Mouse (Mus musculus) midbrain, postnatal 0 days (tissue): ENCODE measurements at regions not wholly inside any gene's neighbourhood (a gene's known extent, or its start where the extent isn't known, plus 50 kb on each side); places are given as distances from the start of the nearest gene placed in this dataset.

Experiments
- ATAC-seq: fragments of 200-750 bp; cut with Nextera tagmentation; 2 replicates; pipeline ENCODE4 v1.8.0; 2017; ENCODE audit warnings: moderate number of reproducible peaks, mild to moderate bottlenecking, moderate TSS enrichment, moderate library complexity; ENCODE audit not compliant: low FRiP score
- DNase-seq: peaks from one replicate; pipeline ENCODE4 v3.0.0-alpha.2; 2015; ENCODE audit warnings: low spot score
- H3K27ac ChIP-seq: fragments of 300-500 bp; sonication (generic); 2 replicates; pipeline ENCODE4 v1.5.1; 2014; ENCODE audit warnings: low read depth, mild to moderate bottlenecking, low read length, mixed read lengths
- H3K27me3 ChIP-seq: fragments of 300-500 bp; sonication (generic); 2 replicates; pipeline ENCODE4 v1.6.1; 2014; ENCODE audit warnings: low read length, control low read depth, mixed read lengths; ENCODE audit not compliant: insufficient read depth
- H3K36me3 ChIP-seq: fragments of 300-500 bp; sonication (generic); 2 replicates; pipeline ENCODE4 v1.6.1; 2014; ENCODE audit warnings: low read length, control low read depth, mixed read lengths; ENCODE audit not compliant: insufficient read depth
- H3K4me1 ChIP-seq: fragments of 300-500 bp; sonication (generic); 2 replicates; pipeline ENCODE4 v1.6.1; 2014; ENCODE audit warnings: mild to moderate bottlenecking, control low read depth, antibody characterized with exemption, low read length, mixed read lengths; ENCODE audit not compliant: insufficient read depth
- H3K4me2 ChIP-seq: fragments of 300-500 bp; sonication (generic); 2 replicates; pipeline ENCODE4 v1.6.1; 2014; ENCODE audit warnings: low read depth, mild to moderate bottlenecking, low read length, mixed read lengths; ENCODE audit not compliant: poor library complexity, severe bottlenecking
- H3K4me3 ChIP-seq: fragments of 300-500 bp; sonication (generic); 2 replicates; pipeline ENCODE4 v1.5.1; 2014; ENCODE audit warnings: low read depth, mild to moderate bottlenecking, low read length, moderate library complexity
- H3K9ac ChIP-seq: fragments of 300-500 bp; sonication (generic); replicated peaks from 2 replicates; pipeline ENCODE4 v1.6.1; 2014; ENCODE audit warnings: mild to moderate bottlenecking, low read length, moderate library complexity, mixed read lengths; ENCODE audit not compliant: poor library complexity, severe bottlenecking
- H3K9me3 ChIP-seq: fragments of 300-500 bp; sonication (generic); 2 replicates; pipeline ENCODE4 v1.6.1; 2016; ENCODE audit warnings: low read length, control low read depth
- CTCF ChIP-seq: IDR thresholded peaks from 2 replicates; pipeline ENCODE4 v1.5.1; 2016; ENCODE audit warnings: antibody characterized with exemption, mild to moderate bottlenecking
- WGBS: fragments of 180-500 bp; shearing (Covaris S2); extraction: QIAGEN DNeasy Blood & Tissue Kit; methylation state at CpG from one replicate; pipeline ENCODE4 v1.1.7; 2014; 5-methylcytosine and 5-hydroxymethylcytosine counted together

GRCm38 (mm10) chr7:68478044-68478443 is 204.4 kb downstream of the Fam169b start:
- no peak overlapping the region for H3K27ac ChIP-seq
- H3K27me3 ChIP-seq: no peaks in the 10 kb centered on the region; the same call in 1 of the 2 replicates
- H3K4me3 ChIP-seq: no peak overlapping the region
- no peak overlapping the region for H3K4me2 ChIP-seq
- TF ChIP-seq CTCF: peak; percentile 77
- H3K36me3 ChIP-seq: no peaks in the 10 kb centered on the region
- WGBS: 60% methylated on average over 3 of the region's 3 CpGs
- no peak overlapping the region for H3K9ac ChIP-seq
- DNase-seq: peak; percentile 65
- ATAC-seq: no peak
- H3K4me1 ChIP-seq: no peaks in the 10 kb centered on the region
- H3K9me3 ChIP-seq: no peaks in the 10 kb centered on the region

GRCm38 (mm10) chr7:68472800-68473199 is 199.2 kb downstream of the Fam169b start:
- WGBS: 27% methylated on average over 5 of the region's 5 CpGs
- Histone ChIP-seq H3K27me3 (no peaks in the 10 kb centered on the region), H3K36me3 (no peaks in the 10 kb centered on the region), H3K4me2 (no peak overlapping the region), H3K4me1 (no peaks in the 10 kb centered on the region), H3K9me3 (no peaks in the 10 kb centered on the region), H3K27ac (no peak overlapping the region), H3K4me3 (no peak overlapping the region), H3K9ac (no peak overlapping the region)
- no peak for ATAC-seq
- no peak for DNase-seq
- TF ChIP-seq CTCF: no peak

- Histone ChIP-seq H3K27ac (no peak overlapping the region), H3K4me2 (no peak overlapping the region), H3K4me3 (no peak overlapping the region), H3K4me1 (no peaks in the 10 kb centered on the region), H3K27me3 (no peaks in the 10 kb centered on the region), H3K9me3 (no peaks in the 10 kb centered on the region), H3K9ac (no peak overlapping the region), H3K36me3 (no peaks in the 10 kb centered on the region)
- no peak for DNase-seq
- no peak for TF ChIP-seq CTCF
- no peak for ATAC-seq
- 75% methylated on average over 11 of the region's 11 CpGs for WGBS
Observed at GRCm38 (mm10) chr7:68470983-68471382, 197.3 kb downstream of the Fam169b start.

- Histone ChIP-seq H3K4me3 (no peak overlapping the region), H3K4me1 (no peaks in the 10 kb centered on the region), H3K27ac (no peak overlapping the region), H3K4me2 (no peak overlapping the region), H3K27me3 (no peaks in the 10 kb centered on the region), H3K9ac (no peak overlapping the region), H3K36me3 (no peaks in the 10 kb centered on the region), H3K9me3 (no peaks in the 10 kb centered on the region)
- no peak for ATAC-seq
- DNase-seq: no peak
- no peak for TF ChIP-seq CTCF
- 85% methylated on average over 5 of the region's 5 CpGs for WGBS
Observed at GRCm38 (mm10) chr7:68468574-68468973, 194.9 kb downstream of the Fam169b start.

GRCm38 (mm10) chr7:68457842-68458241 is 184.2 kb downstream of the Fam169b start:
- Histone ChIP-seq H3K9me3 (no peaks in the 10 kb centered on the region), H3K4me2 (no peak overlapping the region), H3K4me1 (no peaks in the 10 kb centered on the region), H3K4me3 (no peak overlapping the region), H3K27me3 (no peaks in the 10 kb centered on the region), H3K36me3 (no peaks in the 10 kb centered on the region), H3K9ac (no peak overlapping the region), H3K27ac (no peak overlapping the region)
- ATAC-seq (no peak), DNase-seq (no peak)
- WGBS: 96% methylated on average over 1 of the region's 1 CpGs
- no peak for TF ChIP-seq CTCF

GRCm38 (mm10) chr7:68455451-68455850 is 181.8 kb downstream of the Fam169b start:
- Histone ChIP-seq H3K4me1 (no peaks in the 10 kb centered on the region), H3K9ac (no peak overlapping the region), H3K4me3 (no peak overlapping the region), H3K27me3 (no peaks in the 10 kb centered on the region), H3K9me3 (no peaks in the 10 kb centered on the region), H3K36me3 (no peaks in the 10 kb centered on the region), H3K4me2 (no peak overlapping the region), H3K27ac (no peak overlapping the region)
- no peak for TF ChIP-seq CTCF
- DNase-seq (no peak), ATAC-seq (no peak)
- WGBS: 54% methylated on average over 5 of the region's 5 CpGs
